Mouse (Mus musculus) heart, embryonic 11.5 days (tissue): ENCODE measurements around the gene 9230102O04Rik. TPM values are rescaled to one million over a fixed set of nuclear protein-coding genes. Genes with fewer than 3 reads are reported as not detected.
A peak's percentile ranks its signal among the peaks of the same experiment; 100 is the strongest.

ENCODE experiments used
- ATAC-seq: fragments of 200-750 bp; cut with Nextera tagmentation; replicated peaks from 2 replicates; pipeline ENCODE4 v1.8.0; 2017; ENCODE audit warnings: moderate library complexity; ENCODE audit not compliant: insufficient number of reproducible peaks, low FRiP score, low TSS enrichment
- H3K27ac ChIP-seq: fragments of 300-500 bp; sonication (generic); 2 replicates; pipeline ENCODE4 v1.5.1; 2014; ENCODE audit warnings: mild to moderate bottlenecking, low read depth, low read length
- H3K27me3 ChIP-seq: fragments of 300-500 bp; sonication (generic); 2 replicates; pipeline ENCODE4 v1.6.1; 2014; ENCODE audit warnings: mild to moderate bottlenecking, low read length, mixed read lengths; ENCODE audit not compliant: control insufficient read depth, insufficient read depth
- H3K36me3 ChIP-seq: fragments of 300-500 bp; sonication (generic); 2 replicates; pipeline ENCODE4 v1.6.1; 2014; ENCODE audit warnings: mild to moderate bottlenecking, low read length, moderate library complexity, mixed read lengths; ENCODE audit not compliant: control insufficient read depth, insufficient read depth
- H3K4me1 ChIP-seq: fragments of 300-500 bp; sonication (generic); 2 replicates; pipeline ENCODE4 v1.6.1; 2014; ENCODE audit warnings: low read length; ENCODE audit not compliant: control insufficient read depth, insufficient read depth
- H3K4me2 ChIP-seq: fragments of 300-500 bp; sonication (generic); 2 replicates; pipeline ENCODE4 v1.6.1; 2014; ENCODE audit warnings: mild to moderate bottlenecking, moderate library complexity
- H3K4me3 ChIP-seq: fragments of 300-500 bp; sonication (generic); 2 replicates; pipeline ENCODE4 v1.5.1; 2014; ENCODE audit warnings: low read depth, low read length
- H3K9ac ChIP-seq: fragments of 300-500 bp; sonication (generic); 2 replicates; pipeline ENCODE4 v1.6.1; 2014; ENCODE audit warnings: mild to moderate bottlenecking, low read depth, low read length, moderate library complexity
- H3K9me3 ChIP-seq: fragments of 300-500 bp; sonication (generic); replicated peaks from 2 replicates; pipeline ENCODE4 v1.6.1; 2016; ENCODE audit warnings: low read length; ENCODE audit not compliant: control insufficient read depth
- WGBS: fragments of 180-500 bp; shearing (Covaris S2); extraction: QIAGEN DNeasy Blood & Tissue Kit; methylation state at CpG from one replicate; pipeline ENCODE4 v1.1.7; 2014; ENCODE audit not compliant: insufficient replicate concordance; 5-methylcytosine and 5-hydroxymethylcytosine counted together
- polyA plus RNA-seq: library from polyadenylated mRNA; unstranded; fragments of >200 nt; fragmentation: Nextera tagmentation; extraction: Ambion mirVana; gene quantifications from 2 replicates; pipeline ENCODE4 v1.2.1, GENCODE M21; 2014

Gene 9230102O04Rik
- polyA plus RNA-seq, 1 experiment from 2014 or later = 0.89 TPM

GRCm38 (mm10) chr2:9887636-9888035, 1.7 kb downstream of the 9230102O04Rik start:
- ATAC-seq = no peak
- no peaks in the 10 kb centered on the region for H3K9me3 ChIP-seq
- H3K36me3 ChIP-seq = no peaks in the 10 kb centered on the region
- H3K4me1 ChIP-seq = peaks cover 14% of the 10 kb centered on the region; the same call in 1 of the 2 replicates
- H3K4me2 ChIP-seq = no peak overlapping the region; the same call in 1 of the 2 replicates
- no peak overlapping the region for H3K27ac ChIP-seq
- no peak overlapping the region for H3K9ac ChIP-seq
- H3K4me3 ChIP-seq = no peak overlapping the region
- 0% methylated on average over 7 of the region's 7 CpGs for WGBS
- peaks cover 90% of the 10 kb centered on the region for H3K27me3 ChIP-seq

GRCm38 (mm10) chr2:9886921-9887610, 2.3 kb downstream of the 9230102O04Rik start:
- no peak for ATAC-seq
- 2% methylated on average over 7 of the region's 7 CpGs for WGBS

GRCm38 (mm10) chr2:9886031-9886430, 3.3 kb downstream of the 9230102O04Rik start:
- Histone ChIP-seq H3K4me1 (peaks cover 20% of the 10 kb centered on the region; the same call in 1 of the 2 replicates), H3K27me3 (peaks cover 88% of the 10 kb centered on the region), H3K9ac (no peak overlapping the region), H3K9me3 (no peaks in the 10 kb centered on the region), H3K4me3 (no peak overlapping the region), H3K4me2 (no peak overlapping the region), H3K36me3 (no peaks in the 10 kb centered on the region), H3K27ac (no peak overlapping the region)
- whole genome bisulfite sequencing = 22% methylated on average over 3 of the region's 3 CpGs
- no peak for ATAC-seq

More at GRCm38 (mm10) chr2:9886921-9887610, 2.3 kb downstream of the 9230102O04Rik start:
- Histone ChIP-seq H3K9me3 (no peaks in the 10 kb centered on the region), H3K4me2 (no peak overlapping the region; the same call in 1 of the 2 replicates), H3K4me3 (no peak overlapping the region), H3K27ac (no peak overlapping the region), H3K27me3 (peaks cover 86% of the 10 kb centered on the region), H3K36me3 (no peaks in the 10 kb centered on the region), H3K9ac (no peak overlapping the region), H3K4me1 (peaks cover 14% of the 10 kb centered on the region; the same call in 1 of the 2 replicates)

- Histone ChIP-seq H3K36me3 (no peaks in the 10 kb centered on the region), H3K9me3 (no peaks in the 10 kb centered on the region), H3K27me3 (peaks cover 89% of the 10 kb centered on the region), H3K4me3 (no peak overlapping the region), H3K4me1 (peaks cover 24% of the 10 kb centered on the region; the same call in 1 of the 2 replicates), H3K9ac (no peak overlapping the region), H3K27ac (no peak overlapping the region), H3K4me2 (no peak overlapping the region)
- no peak for ATAC-seq
- WGBS = 7% methylated on average over 14 of the region's 14 CpGs
Measured at GRCm38 (mm10) chr2:9885217-9885770, 4.0 kb downstream of the 9230102O04Rik start.

- no peaks in the 10 kb centered on the region for H3K36me3 ChIP-seq
- no peaks in the 10 kb centered on the region for H3K9me3 ChIP-seq
- WGBS = 7% methylated on average over 15 of the region's 15 CpGs
- peak overlapping the region; percentile 90 for H3K4me2 ChIP-seq
- H3K4me1 ChIP-seq = peaks cover 21% of the 10 kb centered on the region; the same call in 1 of the 2 replicates
- no peak for ATAC-seq
- no peak overlapping the region for H3K9ac ChIP-seq
- peaks cover 83% of the 10 kb centered on the region for H3K27me3 ChIP-seq
- no peak overlapping the region for H3K27ac ChIP-seq
- peak overlapping the region; percentile 59 for H3K4me3 ChIP-seq
Measured at GRCm38 (mm10) chr2:9884533-9885216, 4.7 kb downstream of the 9230102O04Rik start.

GRCm38 (mm10) chr2:9883803-9884532, 5.4 kb downstream of the 9230102O04Rik start:
- WGBS = under 1% methylated on average over 27 of the region's 27 CpGs
- Histone ChIP-seq H3K9me3 (no peaks in the 10 kb centered on the region), H3K4me3 (peak overlapping the region; percentile 59), H3K27me3 (peaks cover 76% of the 10 kb centered on the region), H3K4me2 (peak overlapping the region; percentile 90), H3K9ac (no peak overlapping the region), H3K36me3 (no peaks in the 10 kb centered on the region), H3K4me1 (peaks cover 20% of the 10 kb centered on the region; the same call in 1 of the 2 replicates), H3K27ac (no peak overlapping the region)
- no peak for ATAC-seq

GRCm38 (mm10) chr2:9882926-9883802, 6.2 kb downstream of the 9230102O04Rik start:
- H3K9me3 ChIP-seq = no peaks in the 10 kb centered on the region
- H3K27me3 ChIP-seq = peaks cover 71% of the 10 kb centered on the region
- no peak for ATAC-seq
- no peak overlapping the region for H3K27ac ChIP-seq
- peak overlapping the region; percentile 59 for H3K4me3 ChIP-seq
- peak overlapping the region; percentile 90 for H3K4me2 ChIP-seq
- 1% methylated on average over 43 of the region's 43 CpGs for WGBS
- H3K9ac ChIP-seq = peak overlapping the region; percentile 30; the same call in 1 of the 2 replicates
- peaks cover 20% of the 10 kb centered on the region; the same call in 1 of the 2 replicates for H3K4me1 ChIP-seq
- H3K36me3 ChIP-seq = no peaks in the 10 kb centered on the region
